Comparison of ENCODE assay signal across 8 mouse cellular contexts in genomic region chr10:62602177-62603040, GRCm38 (mm10). TPM values are rescaled to one million over a fixed set of nuclear protein-coding genes. Genes with fewer than 3 reads are reported as not detected.
A peak's percentile ranks its signal among the peaks of the same experiment; 100 is the strongest.
DNase-seq lines count a peak whose midpoint lies in the region; ATAC-seq lines count a peak whose summit lies in the region.

Gene Ddx21 (minus strand): TSS chr10:62602281.

- H3K4me2 ChIP-seq in heart, embryonic 14.5 days (ENCODE audit: low read length), result peak within 1 kb of the TSS; percentile 92
- H3K4me2 ChIP-seq in liver, embryonic 13.5 days, result peak within 1 kb of the TSS; percentile 96
- peak within 1 kb of the TSS; percentile 95 for H3K4me2 ChIP-seq in stomach, embryonic 16.5 days (ENCODE audit: low read depth, low read length)

- no peaks in the 10 kb centered on the region for H3K27me3 ChIP-seq in heart, embryonic 14.5 days (ENCODE audit: control insufficient read depth, insufficient read depth, low read length)
- H3K27me3 ChIP-seq in liver, embryonic 13.5 days, result no peaks in the 10 kb centered on the region
- no peaks in the 10 kb centered on the region for H3K27me3 ChIP-seq in stomach, embryonic 16.5 days (ENCODE audit: control insufficient read depth, insufficient read depth, low read length)

- peak within 1 kb of the TSS; percentile 93 for H3K4me3 ChIP-seq in brown adipose tissue, adult 24 weeks (ENCODE audit: insufficient read depth, low read depth, low read length)
- H3K4me3 ChIP-seq in heart, embryonic 14.5 days (ENCODE audit: control insufficient read depth in 1 of 2, insufficient read depth in 1 of 2, low read depth in 1 of 2, low read length in 2 of 2), result peak within 1 kb of the TSS; percentile 64 to 86
- peak within 1 kb of the TSS; percentile 93 for H3K4me3 ChIP-seq in liver, embryonic 13.5 days (replicated peaks)
- peak within 1 kb of the TSS; percentile 94 for H3K4me3 ChIP-seq in stomach, embryonic 16.5 days (replicated peaks; ENCODE audit: low read length)

- DNase-seq in CD4-positive, CD25-positive, alpha-beta regulatory T cell, adult 2 months (ENCODE audit: low read depth, low spot score), result peak; percentile 96
- peak; percentile 66 for DNase-seq in fibroblast of lung, adult 2 months (ENCODE audit: low read depth)
- DNase-seq in kidney, postnatal 14 days, result peak; percentile 92
- DNase-seq in liver, embryonic 13.5 days, result peak; percentile 80
- peak; percentile 97 for DNase-seq in neural tube, embryonic 10.5 days (ENCODE audit: extremely low spot score, low spot score)

- ATAC-seq in heart, embryonic 14.5 days (ENCODE audit: insufficient number of reproducible peaks, insufficient read depth, low FRiP score, low read depth), result peak; percentile 92
- peak; percentile 95 for ATAC-seq in liver, embryonic 13.5 days (ENCODE audit: low read depth)
- ATAC-seq in stomach, embryonic 16.5 days (ENCODE audit: insufficient read depth, low FRiP score), result peak; percentile 96

- H3K9ac ChIP-seq in heart, embryonic 14.5 days (ENCODE audit: low read length), result peak within 1 kb of the TSS; percentile 77
- H3K9ac ChIP-seq in liver, embryonic 13.5 days, result peak within 1 kb of the TSS; percentile 88
- H3K9ac ChIP-seq in stomach, embryonic 16.5 days (ENCODE audit: low read length), result peak within 1 kb of the TSS; percentile 89

- WGBS in heart, embryonic 14.5 days, result 5% methylated on average over 53 of the region's 53 CpGs
- 3% methylated on average over 53 of the region's 53 CpGs for WGBS in liver, embryonic 13.5 days (ENCODE audit: insufficient replicate concordance)
- WGBS in stomach, embryonic 16.5 days, result 5% methylated on average over 53 of the region's 53 CpGs

- peaks cover 2% of the 10 kb centered on the region; the same call in 1 of the 2 replicates for H3K4me1 ChIP-seq in brown adipose tissue, adult 24 weeks (ENCODE audit: control insufficient read depth, insufficient read depth, insufficient read length, low read length)
- peaks cover 2 to 13% of the 10 kb centered on the region in 2 experiments; a peak in 2 of 4 replicates for H3K4me1 ChIP-seq in heart, embryonic 14.5 days (ENCODE audit: control insufficient read depth in 2 of 2, insufficient read depth in 2 of 2, low read length in 2 of 2)
- H3K4me1 ChIP-seq in liver, embryonic 13.5 days (replicated peaks), result peaks cover 50% of the 10 kb centered on the region
- 0 out of 2 replicates have a peak, but pooled peaks cover 11% of the 10 kb centered on the region for H3K4me1 ChIP-seq in stomach, embryonic 16.5 days (ENCODE audit: control insufficient read depth, insufficient read depth, low read length)

- peaks cover 13% of the 10 kb centered on the region for H3K36me3 ChIP-seq in heart, embryonic 14.5 days (ENCODE audit: control insufficient read depth, insufficient read depth, low read length)
- H3K36me3 ChIP-seq in liver, embryonic 13.5 days, result peaks cover 23% of the 10 kb centered on the region
- H3K36me3 ChIP-seq in stomach, embryonic 16.5 days (ENCODE audit: control insufficient read depth, insufficient read depth, low read length), result no peaks in the 10 kb centered on the region

- H3K9me3 ChIP-seq in heart, embryonic 14.5 days (ENCODE audit: control insufficient read depth, low read length), result no peaks in the 10 kb centered on the region
- no peaks in the 10 kb centered on the region for H3K9me3 ChIP-seq in liver, embryonic 13.5 days (replicated peaks)
- H3K9me3 ChIP-seq in stomach, embryonic 16.5 days (replicated peaks; ENCODE audit: control insufficient read depth, low read length), result no peaks in the 10 kb centered on the region

- H3K27ac ChIP-seq in brown adipose tissue, adult 24 weeks (replicated peaks; ENCODE audit: low read depth, low read length), result peak within 1 kb of the TSS; percentile 83
- peak within 1 kb of the TSS; percentile 61 to 68 for H3K27ac ChIP-seq in heart, embryonic 14.5 days (replicated peaks in 1 of 2; ENCODE audit: control insufficient read depth in 1 of 2, insufficient read depth in 1 of 2, low read depth in 2 of 2, low read length in 2 of 2)
- H3K27ac ChIP-seq in liver, embryonic 13.5 days, result peak within 1 kb of the TSS; percentile 80
- H3K27ac ChIP-seq in stomach, embryonic 16.5 days (ENCODE audit: low read length), result peak within 1 kb of the TSS; percentile 77

RNA-seq across cellular contexts. Expression of gene Ddx21, which starts in this region (rescaled TPM):
- 18.9 TPM in 2 replicates for polyA plus RNA-seq in brown adipose tissue, adult 24 weeks (2012; ENCODE audit: insufficient read depth, insufficient read length, missing spikeins)
- polyA plus RNA-seq in heart, embryonic 14.5 days (2014; fragmentation: Nextera tagmentation; extraction: Ambion mirVana), result 13.3 and 14.4 TPM in 2 replicates
- 26.3 and 32.2 TPM in 2 replicates for polyA plus RNA-seq in liver, embryonic 13.5 days (2015; fragmentation: Nextera tagmentation; extraction: Ambion mirVana)
- polyA plus RNA-seq in stomach, embryonic 16.5 days (2015; fragmentation: Nextera tagmentation; extraction: Ambion mirVana), result 20.0 and 21.1 TPM in 2 replicates

Comparison
In these comparisons a context has a peak if more than half of its experiments do, and no peak if none do; other contexts are left out.
1. Peak in every context shown above with its lines: DNase-seq, ATAC-seq, H3K4me3 ChIP-seq and H3K27ac ChIP-seq.